In genomic region chr8:110424146-110424545, GRCm38 (mm10) we compare ENCODE assay signal across 18 mouse cellular contexts.
DNase-seq lines count a peak whose midpoint lies in the region; ATAC-seq and TF ChIP-seq lines count a peak whose summit lies in the region.
"Had no signal": no experiment of that assay in that cellular context is flagged by ENCODE, and none has a peak within 500 bp of the region (broad histone marks: within the 10 kb centered on the region; RNA-seq: fewer than 3 reads in every experiment).

No protein-coding gene starts in this region.

- WGBS in lung, postnatal 0 days: 73% methylated on average over 8 of the region's 8 CpGs
- 85% methylated on average over 8 of the region's 8 CpGs for WGBS in hindbrain, embryonic 16.5 days

- H3K4me1 ChIP-seq in lung, postnatal 0 days (ENCODE audit: insufficient read depth, low read depth, low read length): no peaks in the 10 kb centered on the region
- no peaks in the 10 kb centered on the region for H3K4me1 ChIP-seq in hindbrain, embryonic 16.5 days (ENCODE audit: control insufficient read depth, insufficient read depth, low read depth, low read length)
- H3K4me1 ChIP-seq: embryonic facial prominence, embryonic 10.5 days; forebrain, embryonic 13.5 days had no signal

- DNase-seq in adrenal gland, adult (ENCODE audit: inconsistent age in 2 of 2, low spot score in 1 of 2): peak; percentile 55 to 81
- no peak for DNase-seq in adrenal gland, postnatal 4 days (ENCODE audit: low spot score in 2 of 2)
- peak; percentile 19 for DNase-seq in lung, postnatal 36 days
- DNase-seq in lung, postnatal 0 days (ENCODE audit: low spot score): no peak
- peak; percentile 19 for DNase-seq in adrenal gland, postnatal 10 days
- no peak for DNase-seq in cerebellum, postnatal 10 days
- DNase-seq: cerebellum, adult 18-20 months; cerebellum, adult 9-11 months; forebrain, postnatal 0 days; gastrocnemius, postnatal 14 days; heart, postnatal 36 days had no signal

- no peak overlapping the region for H3K9ac ChIP-seq in lung, postnatal 0 days (replicated peaks; ENCODE audit: low read depth)
- H3K9ac ChIP-seq in hindbrain, embryonic 16.5 days (ENCODE audit: low read depth, low read length): no peak overlapping the region
- H3K9ac ChIP-seq: forebrain, embryonic 13.5 days; forebrain, postnatal 0 days; heart, embryonic 13.5 days had no signal

- no peaks in the 10 kb centered on the region for H3K9me3 ChIP-seq in lung, postnatal 0 days (ENCODE audit: low read length)
- no peaks in the 10 kb centered on the region for H3K9me3 ChIP-seq in hindbrain, embryonic 16.5 days (ENCODE audit: control insufficient read depth, low read length)
- H3K9me3 ChIP-seq: forebrain, embryonic 13.5 days; heart, embryonic 13.5 days had no signal

- no peak for TF ChIP-seq CTCF in lung, postnatal 0 days (IDR thresholded peaks at IDR 0.05)

- no peak overlapping the region for H3K27ac ChIP-seq in lung, postnatal 0 days (ENCODE audit: low read length)
- no peak overlapping the region for H3K27ac ChIP-seq in hindbrain, embryonic 16.5 days (ENCODE audit: low read depth, low read length)
- H3K27ac ChIP-seq: embryonic facial prominence, embryonic 10.5 days; forebrain, embryonic 13.5 days; heart, embryonic 13.5 days; hindbrain, postnatal 0 days had no signal

- H3K4me2 ChIP-seq in lung, postnatal 0 days (replicated peaks; ENCODE audit: low read depth, low read length): no peak overlapping the region
- no peak overlapping the region for H3K4me2 ChIP-seq in hindbrain, embryonic 16.5 days (ENCODE audit: low read length)
- H3K4me2 ChIP-seq: forebrain, embryonic 13.5 days; heart, embryonic 13.5 days had no signal

- H3K36me3 ChIP-seq in lung, postnatal 0 days (ENCODE audit: insufficient read depth, low read length): no peaks in the 10 kb centered on the region
- no peaks in the 10 kb centered on the region for H3K36me3 ChIP-seq in hindbrain, embryonic 16.5 days (ENCODE audit: control insufficient read depth, insufficient read depth, low read length)
- H3K36me3 ChIP-seq: embryonic facial prominence, embryonic 10.5 days; heart, embryonic 13.5 days had no signal

- TF ChIP-seq EP300 in lung, postnatal 0 days (IDR thresholded peaks at IDR 0.05): no peak

- no peak for ATAC-seq in lung, postnatal 0 days
- ATAC-seq in hindbrain, embryonic 16.5 days: no peak
- ATAC-seq: activated CD4-positive, CD25-positive, alpha-beta regulatory T cell, adult 4 months; forebrain, embryonic 13.5 days; forebrain, postnatal 0 days; hindbrain, postnatal 0 days; Patski had no signal

- H3K27me3 ChIP-seq in lung, postnatal 0 days (replicated peaks; ENCODE audit: insufficient read depth, low read length): no peaks in the 10 kb centered on the region
- no peaks in the 10 kb centered on the region for H3K27me3 ChIP-seq in hindbrain, embryonic 16.5 days (replicated peaks; ENCODE audit: control insufficient read depth, insufficient read depth, low read length)
- H3K27me3 ChIP-seq: forebrain, embryonic 13.5 days; heart, embryonic 13.5 days had no signal

- no peak overlapping the region for H3K4me3 ChIP-seq in lung, postnatal 0 days (ENCODE audit: low read depth, low read length)
- H3K4me3 ChIP-seq in hindbrain, embryonic 16.5 days (ENCODE audit: low read length): no peak overlapping the region
- H3K4me3 ChIP-seq: embryonic facial prominence, embryonic 10.5 days; forebrain, embryonic 13.5 days; heart, embryonic 13.5 days had no signal

Comparison
In these comparisons a context has a peak if more than half of its experiments do, and no peak if none do; other contexts are left out.
1. DNase-seq: peak in adrenal gland, adult (2 of 2), lung, postnatal 36 days (single experiment) and adrenal gland, postnatal 10 days (single experiment); none in adrenal gland, postnatal 4 days (0 of 2), lung, postnatal 0 days (single experiment) and cerebellum, postnatal 10 days (0 of 2).